Mouse (Mus musculus): Measurements from ENCODE around the gene Akap13. TPM values are rescaled to one million over a fixed set of nuclear protein-coding genes. Genes with fewer than 3 reads are reported as not detected.

The Akap13 gene
- polyA plus RNA-seq, 1 experiment from 2014 or later = 24.3 TPM

DNA sequence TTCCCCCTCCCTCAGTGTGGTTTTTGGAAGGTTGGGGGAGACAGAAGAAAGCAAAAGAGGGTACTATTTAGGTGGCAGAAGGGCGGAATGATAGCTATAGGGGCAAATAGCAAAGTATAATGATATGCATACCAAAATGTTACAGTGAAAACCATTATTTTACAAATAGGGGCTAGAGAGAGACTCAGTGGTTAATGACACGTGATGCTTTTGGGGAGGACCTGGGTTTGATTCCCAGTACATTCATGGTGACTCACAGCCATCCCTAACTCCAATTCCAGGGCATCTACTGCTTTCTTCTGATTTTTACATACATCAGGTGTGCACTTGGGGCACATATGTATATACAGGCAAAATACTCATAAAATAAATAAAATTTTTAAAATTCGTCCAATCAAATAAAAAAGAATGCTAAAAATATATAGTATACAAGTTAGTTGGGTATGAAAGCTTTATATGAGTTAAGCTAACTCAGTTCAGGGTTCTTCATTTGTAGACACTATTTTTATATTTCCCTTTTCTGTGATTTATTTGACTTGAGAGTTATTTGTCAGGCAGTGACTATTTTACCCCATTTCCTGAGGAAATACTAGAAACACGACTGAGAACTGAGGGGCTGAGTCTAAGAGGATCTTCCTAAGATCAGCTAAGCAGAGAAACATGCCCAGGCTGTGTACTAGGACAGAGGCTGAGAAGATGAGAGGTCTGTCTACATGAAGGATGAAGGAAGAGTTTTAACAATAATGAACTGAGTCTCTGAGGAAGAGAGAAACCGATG is 190.0 kb downstream of the Akap13 start:
- 70% methylated on average over 5 of the region's 5 CpGs for WGBS
- no peak for TF ChIP-seq CTCF (IDR thresholded peaks at IDR 0.05; ENCODE audit: low read depth)
- Histone ChIP-seq H3K4me3 (replicated peaks; ENCODE audit: low read depth, low read length) (no peak overlapping the region), H3K27me3 (ENCODE audit: insufficient read depth, low read length) (no peaks in the 10 kb centered on the region), H3K9me3 (replicated peaks; ENCODE audit: low read length) (no peaks in the 10 kb centered on the region), H3K27ac (no peak overlapping the region), H3K9ac (ENCODE audit: low read depth, low read length) (no peak overlapping the region), H3K4me1 (replicated peaks; ENCODE audit: insufficient read depth, low read length) (peaks cover 17% of the 10 kb centered on the region), H3K36me3 (ENCODE audit: insufficient read depth, low read length) (no peaks in the 10 kb centered on the region), H3K4me2 (ENCODE audit: low read length) (peak overlapping the region; percentile 16; the same call in 1 of the 2 replicates)
- DNase-seq (ENCODE audit: low spot score) (no peak), ATAC-seq (replicated peaks; ENCODE audit: low FRiP score, low read depth) (no peak)

DNA sequence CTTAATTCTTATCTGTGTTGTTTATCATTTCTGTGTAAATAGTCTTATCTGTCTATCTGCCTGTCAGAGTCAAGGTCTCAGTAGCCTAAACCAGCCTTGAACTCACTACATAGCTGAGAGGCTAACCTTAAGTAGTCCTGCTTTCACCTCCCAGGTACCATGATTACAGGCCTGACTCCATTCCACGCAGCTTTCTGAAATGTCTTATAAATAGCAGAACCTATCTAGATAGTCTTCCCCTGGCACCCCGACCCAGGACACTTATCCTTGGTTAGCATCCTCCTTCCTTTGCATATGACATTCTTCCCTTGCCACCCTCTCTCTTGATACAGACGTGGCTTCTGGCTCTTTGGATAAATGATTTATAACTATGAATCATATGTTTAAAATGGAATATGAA is 192.7 kb downstream of the Akap13 start:
- H3K9ac ChIP-seq (ENCODE audit: low read depth, low read length) = no peak overlapping the region
- 78% methylated on average over 3 of the region's 3 CpGs for WGBS
- no peak overlapping the region for H3K4me3 ChIP-seq (replicated peaks; ENCODE audit: low read depth, low read length)
- no peak for ATAC-seq (replicated peaks; ENCODE audit: low FRiP score, low read depth)
- H3K36me3 ChIP-seq (ENCODE audit: insufficient read depth, low read length) = no peaks in the 10 kb centered on the region
- no peaks in the 10 kb centered on the region for H3K9me3 ChIP-seq (replicated peaks; ENCODE audit: low read length)
- no peak for DNase-seq (ENCODE audit: low spot score)
- no peaks in the 10 kb centered on the region for H3K27me3 ChIP-seq (ENCODE audit: insufficient read depth, low read length)
- no peak for TF ChIP-seq CTCF (IDR thresholded peaks at IDR 0.05; ENCODE audit: low read depth)
- no peak overlapping the region for H3K27ac ChIP-seq
- no peak overlapping the region for H3K4me2 ChIP-seq (ENCODE audit: low read length)
- no peaks in the 10 kb centered on the region; the same call in 1 of the 2 replicates for H3K4me1 ChIP-seq (replicated peaks; ENCODE audit: insufficient read depth, low read length)

DNA sequence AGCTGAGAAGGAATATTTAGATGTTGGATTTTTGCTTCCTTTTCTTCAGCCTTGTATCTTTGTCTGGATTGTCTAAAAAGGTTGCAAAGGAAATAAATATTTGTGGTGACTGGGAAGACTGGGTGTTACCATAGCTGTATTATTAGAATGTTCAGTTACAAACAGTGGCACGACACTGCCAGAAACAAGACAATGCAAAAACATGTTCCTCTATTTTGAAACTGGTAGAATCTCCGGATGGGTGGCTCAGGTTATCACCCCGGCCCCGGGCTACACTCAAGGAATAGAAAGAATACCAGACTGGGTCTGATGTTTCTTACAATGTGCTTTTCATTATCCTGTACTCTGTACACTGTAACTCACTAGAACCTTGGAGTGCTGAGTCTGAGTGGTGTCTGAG is 193.6 kb downstream of the Akap13 start:
- 75% methylated on average over 4 of the region's 4 CpGs for WGBS
- DNase-seq (ENCODE audit: low spot score) = no peak

DNA sequence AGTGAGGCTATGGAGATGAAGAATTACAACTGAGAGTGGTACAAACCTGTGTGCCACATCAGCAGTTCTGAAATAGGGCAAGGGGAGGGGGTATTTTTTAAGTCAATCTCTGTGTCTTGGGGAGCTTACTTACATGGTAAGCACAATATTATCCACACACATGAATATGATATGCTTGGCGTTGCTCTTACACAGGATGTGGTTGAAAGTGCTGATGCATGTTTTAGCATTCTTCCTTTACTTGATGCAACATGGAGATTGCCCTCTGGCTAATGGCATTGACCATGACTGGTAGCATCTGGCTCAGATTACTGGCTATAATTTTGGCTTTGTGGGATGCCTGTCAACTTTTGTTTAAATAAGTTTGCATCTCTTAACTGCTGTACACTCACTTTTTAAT is 194.6 kb downstream of the Akap13 start:
- ATAC-seq (replicated peaks; ENCODE audit: low FRiP score, low read depth) = no peak
- DNase-seq (ENCODE audit: low spot score) = no peak
- Histone ChIP-seq H3K4me2 (ENCODE audit: low read length) (no peak overlapping the region), H3K4me3 (replicated peaks; ENCODE audit: low read depth, low read length) (no peak overlapping the region), H3K9ac (ENCODE audit: low read depth, low read length) (no peak overlapping the region), H3K36me3 (ENCODE audit: insufficient read depth, low read length) (no peaks in the 10 kb centered on the region), H3K4me1 (replicated peaks; ENCODE audit: insufficient read depth, low read length) (no peaks in the 10 kb centered on the region), H3K27ac (no peak overlapping the region), H3K9me3 (replicated peaks; ENCODE audit: low read length) (no peaks in the 10 kb centered on the region), H3K27me3 (ENCODE audit: insufficient read depth, low read length) (no peaks in the 10 kb centered on the region)
- no peak for TF ChIP-seq CTCF (IDR thresholded peaks at IDR 0.05; ENCODE audit: low read depth)
- WGBS = 46% methylated on average over 1 of the region's 1 CpGs

More for the DNA sequence above, 193.6 kb downstream of the Akap13 start:
- Histone ChIP-seq H3K4me2 (ENCODE audit: low read length) (no peak overlapping the region), H3K4me1 (replicated peaks; ENCODE audit: insufficient read depth, low read length) (no peaks in the 10 kb centered on the region; the same call in 1 of the 2 replicates), H3K27me3 (ENCODE audit: insufficient read depth, low read length) (no peaks in the 10 kb centered on the region), H3K27ac (no peak overlapping the region), H3K36me3 (ENCODE audit: insufficient read depth, low read length) (no peaks in the 10 kb centered on the region), H3K9ac (ENCODE audit: low read depth, low read length) (no peak overlapping the region), H3K4me3 (replicated peaks; ENCODE audit: low read depth, low read length) (no peak overlapping the region), H3K9me3 (replicated peaks; ENCODE audit: low read length) (no peaks in the 10 kb centered on the region)
- TF ChIP-seq CTCF (IDR thresholded peaks at IDR 0.05; ENCODE audit: low read depth) = no peak
- no peak for ATAC-seq (replicated peaks; ENCODE audit: low FRiP score, low read depth)

DNA sequence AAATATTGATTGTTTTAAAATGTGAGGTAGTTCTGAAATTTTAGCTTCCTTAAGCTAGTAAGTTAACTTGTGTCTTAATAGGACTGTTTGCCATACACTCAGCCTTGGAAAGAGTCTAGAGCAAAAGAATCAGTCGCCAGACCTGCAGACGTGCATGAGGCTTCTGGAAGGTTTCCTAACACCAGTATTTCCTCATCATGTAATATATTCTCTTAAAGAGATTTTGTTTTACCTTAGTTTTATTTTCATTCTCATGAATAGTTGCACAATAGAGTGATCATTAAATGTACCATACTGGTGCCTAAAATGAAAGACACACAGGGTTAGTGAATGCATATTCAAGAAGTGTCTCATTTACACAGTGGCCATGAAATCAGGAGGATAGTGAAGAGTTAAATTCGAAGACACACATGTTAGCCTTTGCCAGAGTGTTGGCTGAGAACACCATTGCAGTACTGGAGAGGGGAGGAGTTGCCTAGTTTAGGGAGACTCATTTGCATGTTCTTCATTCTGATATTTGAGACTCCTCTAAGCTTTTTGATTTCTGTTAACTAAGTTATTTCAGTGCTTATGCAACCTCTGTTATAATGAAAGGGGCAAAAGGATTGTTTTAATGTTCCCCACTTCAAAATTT is 198.5 kb downstream of the Akap13 start:
- no peak overlapping the region for H3K4me3 ChIP-seq (replicated peaks; ENCODE audit: low read depth, low read length)
- TF ChIP-seq CTCF (IDR thresholded peaks at IDR 0.05; ENCODE audit: low read depth) = no peak
- no peak overlapping the region for H3K4me2 ChIP-seq (ENCODE audit: low read length)
- no peak overlapping the region for H3K27ac ChIP-seq
- H3K4me1 ChIP-seq (replicated peaks; ENCODE audit: insufficient read depth, low read length) = no peaks in the 10 kb centered on the region
- DNase-seq (ENCODE audit: low spot score) (peak; percentile 50), ATAC-seq (replicated peaks; ENCODE audit: low FRiP score, low read depth) (no peak)
- H3K36me3 ChIP-seq (ENCODE audit: insufficient read depth, low read length) = no peaks in the 10 kb centered on the region
- WGBS = 60% methylated on average over 3 of the region's 3 CpGs
- no peaks in the 10 kb centered on the region for H3K9me3 ChIP-seq (replicated peaks; ENCODE audit: low read length)
- H3K27me3 ChIP-seq (ENCODE audit: insufficient read depth, low read length) = no peaks in the 10 kb centered on the region
- H3K9ac ChIP-seq (ENCODE audit: low read depth, low read length) = no peak overlapping the region

DNA sequence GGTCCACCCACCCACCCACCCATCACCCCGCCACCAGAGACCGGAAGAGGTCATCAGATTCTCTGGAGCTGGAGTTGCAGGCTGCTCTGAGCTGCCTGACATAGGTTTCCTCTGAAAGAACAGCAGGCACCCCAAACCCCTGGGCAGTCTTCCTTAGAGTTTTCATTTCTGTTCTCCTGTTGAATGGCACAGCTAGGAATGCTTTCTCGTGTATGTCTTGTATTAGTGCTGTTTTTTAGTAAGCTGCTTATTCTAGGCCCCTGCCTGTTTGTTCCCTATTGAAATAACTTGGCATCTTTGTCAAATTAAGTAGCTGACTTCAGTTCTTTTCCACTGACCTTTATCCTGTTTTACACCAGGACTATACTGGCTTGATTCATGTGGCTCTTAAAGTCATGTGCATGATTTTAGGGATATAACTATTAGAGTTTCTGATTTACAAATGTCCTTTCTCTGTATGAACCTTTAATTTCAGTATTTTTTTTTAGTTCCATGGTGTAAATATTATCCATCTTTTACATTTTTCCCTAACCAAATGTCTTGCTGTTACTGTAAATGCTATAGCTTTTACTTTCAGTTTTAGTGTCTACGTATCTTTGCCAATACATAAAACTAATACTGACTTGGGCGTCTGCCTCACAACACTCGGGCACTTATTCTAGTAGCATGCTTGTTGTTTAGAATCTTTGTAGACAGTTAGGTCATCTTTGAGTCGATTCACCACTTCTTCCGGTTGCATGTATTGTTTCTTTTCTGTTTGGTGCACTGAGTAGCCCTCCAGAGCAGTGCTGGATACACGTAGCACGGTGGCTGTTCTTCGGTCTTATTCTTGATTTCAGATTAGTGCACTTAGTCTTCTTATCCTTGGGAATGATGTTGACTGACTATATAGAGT is 200.1 kb downstream of the Akap13 start:
- ATAC-seq (replicated peaks; ENCODE audit: low FRiP score, low read depth) = no peak
- Histone ChIP-seq H3K9me3 (replicated peaks; ENCODE audit: low read length) (no peaks in the 10 kb centered on the region), H3K4me3 (replicated peaks; ENCODE audit: low read depth, low read length) (no peak overlapping the region), H3K27ac (peak overlapping the region; percentile 37; the same call in 1 of the 2 replicates), H3K9ac (ENCODE audit: low read depth, low read length) (no peak overlapping the region), H3K27me3 (ENCODE audit: insufficient read depth, low read length) (no peaks in the 10 kb centered on the region), H3K36me3 (ENCODE audit: insufficient read depth, low read length) (no peaks in the 10 kb centered on the region), H3K4me2 (ENCODE audit: low read length) (peak overlapping the region; percentile 27; the same call in 1 of the 2 replicates), H3K4me1 (replicated peaks; ENCODE audit: insufficient read depth, low read length) (no peaks in the 10 kb centered on the region)
- WGBS = 80% methylated on average over 11 of the region's 11 CpGs
- no peak for TF ChIP-seq CTCF (IDR thresholded peaks at IDR 0.05; ENCODE audit: low read depth)
- no peak for DNase-seq (ENCODE audit: low spot score)
